Mouse (Mus musculus) lung, postnatal 10 days (tissue): ENCODE results near the gene D630003M21Rik.

Experiments
- DNase-seq: peaks from one replicate; pipeline ENCODE4 v3.0.0; 2021

The D630003M21Rik gene

DNA sequence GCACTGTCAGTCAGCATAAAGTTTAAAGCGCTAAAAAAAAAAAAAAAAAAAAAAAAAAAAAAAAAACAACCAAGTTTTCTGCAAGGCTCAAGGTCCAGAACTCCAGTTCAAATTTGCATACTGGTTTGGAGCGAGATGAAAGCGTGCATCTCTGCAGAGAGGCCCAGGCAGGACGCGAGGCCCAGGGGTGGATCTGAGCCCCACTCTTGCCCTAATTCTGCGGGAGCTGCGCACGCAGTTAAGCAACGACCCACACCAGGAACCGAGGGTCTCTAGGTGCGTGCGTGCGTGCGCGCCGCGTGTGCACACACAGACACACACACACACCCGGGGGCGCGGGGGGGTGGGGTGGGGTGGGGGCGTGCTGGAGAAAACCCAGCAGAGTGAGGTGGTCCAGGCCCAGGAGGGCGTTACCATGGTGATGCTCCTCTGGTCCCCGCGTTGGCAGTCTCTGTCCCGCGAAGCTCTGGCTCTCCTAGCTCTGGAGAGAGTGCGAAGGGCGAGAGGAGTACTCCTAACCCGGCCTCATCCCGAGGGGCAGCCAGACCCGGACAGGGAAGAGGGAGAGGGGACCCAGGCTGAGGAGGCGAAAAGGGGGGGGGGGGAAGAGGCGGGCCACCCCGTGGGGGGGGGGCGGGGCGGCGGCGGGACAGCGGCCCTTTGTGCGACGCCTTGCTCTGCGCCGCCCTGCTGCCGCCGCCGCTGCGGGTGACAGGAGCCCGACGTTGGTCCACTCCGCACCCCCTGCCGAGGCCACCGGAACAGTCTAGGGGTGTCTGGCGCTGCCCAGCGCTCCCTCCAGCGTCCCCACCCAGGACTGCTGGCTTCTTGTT, at the start of gene D630003M21Rik:
TSS of gene D630003M21Rik (minus strand) at position 553 of the 833 bp plus-strand sequence.
- peak; percentile 51 for DNase-seq

DNA sequence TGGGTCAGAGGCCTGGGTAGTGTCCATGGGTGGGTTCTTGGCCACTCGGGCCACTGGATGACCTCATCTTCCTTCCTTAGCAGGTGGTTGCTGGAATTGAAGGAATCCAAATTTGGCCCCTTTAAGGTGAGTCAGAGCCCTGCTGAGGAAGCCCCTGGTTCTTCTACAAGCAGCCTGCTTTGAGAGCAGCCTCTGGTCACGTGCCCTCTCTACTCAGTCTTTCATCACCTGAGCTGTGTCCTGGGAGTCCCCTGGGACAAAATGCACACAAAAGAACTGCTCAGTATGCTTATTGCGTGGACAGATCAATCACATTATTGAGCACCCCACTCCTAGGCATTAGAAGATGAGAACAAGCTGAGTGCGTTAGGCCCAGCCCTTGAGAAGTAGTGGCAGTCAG, 47.9 kb upstream of the D630003M21Rik start:
- no peak for DNase-seq

DNA sequence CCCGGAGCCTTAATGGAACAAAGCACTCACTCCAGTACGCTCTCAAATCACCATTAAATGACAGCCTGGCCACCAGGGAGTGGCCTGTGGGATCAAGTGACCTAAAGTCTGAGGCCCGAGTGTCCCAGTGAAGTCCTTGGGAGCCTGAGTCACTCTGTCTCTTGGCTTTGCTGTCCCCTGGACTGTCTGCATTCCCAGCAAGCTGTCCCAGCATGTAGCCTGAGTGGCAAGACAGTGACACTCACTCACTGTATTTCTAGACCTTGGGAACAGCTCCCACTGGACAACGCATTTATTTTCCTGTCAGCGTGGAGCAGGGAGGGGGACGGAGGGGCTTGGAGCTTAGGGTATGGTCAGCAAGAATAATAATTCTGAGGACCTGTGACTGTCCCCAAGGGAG, 47.4 kb upstream of the D630003M21Rik start:
- no peak for DNase-seq

DNA sequence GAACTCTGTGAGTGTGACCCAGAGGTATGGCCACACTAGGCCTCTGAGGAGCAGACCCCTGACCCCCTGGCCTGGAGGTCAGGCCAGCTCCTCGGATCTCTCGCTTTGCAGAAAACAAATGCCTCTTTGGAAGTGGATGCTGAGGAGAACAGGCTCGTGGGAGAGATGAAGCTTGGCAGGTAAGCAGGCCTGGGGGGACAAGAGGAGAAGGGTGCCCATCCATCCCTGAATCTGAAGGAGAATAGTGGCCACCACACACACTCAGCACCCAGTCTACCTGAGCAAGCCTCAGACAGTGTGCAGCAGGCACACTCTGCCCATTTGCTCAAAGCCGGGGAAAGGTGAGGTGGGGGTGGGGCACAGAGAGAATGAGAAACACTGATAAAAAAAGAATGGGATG, 46.8 kb upstream of the D630003M21Rik start:
- DNase-seq, result no peak

DNA sequence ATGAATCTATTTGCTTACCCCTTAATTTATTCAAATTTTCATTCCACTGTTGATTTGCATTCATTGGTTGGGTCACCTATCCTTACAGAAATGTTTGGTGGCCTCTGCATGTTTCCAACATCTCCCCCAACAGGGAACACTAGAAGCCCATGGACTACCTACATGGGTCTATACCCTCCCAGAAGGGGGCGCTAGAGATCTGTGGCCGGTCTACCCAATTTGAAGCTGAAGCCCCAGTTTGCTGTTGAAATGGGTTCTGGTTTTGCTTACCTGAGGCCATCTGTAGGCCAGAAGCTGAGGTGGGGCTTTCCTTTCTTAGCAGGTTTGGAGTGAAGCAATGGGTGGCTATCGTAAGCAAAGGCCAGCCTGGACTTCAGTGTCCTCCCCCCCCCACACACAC, 46.3 kb upstream of the D630003M21Rik start:
- DNase-seq, result no peak

DNA sequence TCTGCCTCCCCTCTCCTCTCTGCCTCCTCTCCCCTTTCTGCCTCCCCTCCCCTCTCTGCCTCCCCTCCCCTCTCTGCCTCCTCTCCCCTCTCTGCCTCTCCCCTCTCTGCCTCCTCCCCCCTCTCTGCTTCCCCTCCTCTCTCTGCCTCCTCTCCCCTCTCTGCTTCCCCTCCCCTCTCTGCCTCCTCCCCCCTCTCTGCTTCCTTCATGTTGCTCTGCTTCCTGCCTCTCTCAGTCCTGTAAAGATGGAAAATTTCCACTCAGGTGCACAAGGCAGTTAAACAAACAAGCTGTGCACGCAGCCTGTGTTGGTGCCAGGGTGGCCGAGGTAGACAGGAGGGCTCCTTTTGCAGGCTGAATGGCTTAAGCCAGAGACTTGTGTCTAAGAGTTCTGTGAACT, 44.6 kb upstream of the D630003M21Rik start:
- DNase-seq, result no peak

DNA sequence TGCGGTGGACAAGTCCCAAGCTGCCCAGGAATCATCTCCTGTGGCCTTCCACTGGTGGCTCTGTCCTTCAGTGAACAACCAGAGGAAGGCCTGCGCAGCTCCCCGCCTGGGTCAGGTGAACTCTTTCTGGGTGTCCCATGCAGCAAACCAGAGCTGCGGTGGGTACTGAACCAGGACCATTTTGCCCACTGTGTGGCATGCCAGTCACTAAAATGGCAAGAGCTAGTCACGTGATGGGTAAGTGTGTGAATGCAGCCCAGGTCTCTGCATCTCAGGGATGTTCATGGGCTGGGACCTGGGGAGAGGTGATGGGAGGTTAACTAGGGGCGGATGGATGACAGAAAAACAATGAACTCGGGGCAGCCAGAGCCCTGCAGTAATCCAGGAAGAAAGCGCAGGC, 41.0 kb upstream of the D630003M21Rik start:
- no peak for DNase-seq

DNA sequence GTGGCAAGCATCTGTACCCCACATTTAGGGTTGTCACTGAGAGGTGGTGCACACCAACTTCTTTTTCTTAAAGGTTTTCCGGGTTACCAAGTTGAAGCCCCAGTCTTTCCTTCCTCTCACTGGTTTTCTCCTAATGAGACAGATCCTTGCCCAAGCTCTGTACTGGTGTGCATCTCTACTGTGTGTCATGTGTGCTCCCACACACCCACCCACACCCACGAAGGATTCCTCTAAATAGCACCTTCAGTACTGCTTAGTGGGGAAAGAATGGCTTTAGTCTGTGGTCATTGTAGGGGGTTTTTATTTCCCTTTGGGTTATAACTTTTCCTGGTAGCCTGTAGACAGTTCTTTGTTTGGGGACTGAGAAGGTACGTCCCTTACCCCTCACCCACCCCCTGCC, 35.9 kb upstream of the D630003M21Rik start:
- DNase-seq, result no peak

DNA sequence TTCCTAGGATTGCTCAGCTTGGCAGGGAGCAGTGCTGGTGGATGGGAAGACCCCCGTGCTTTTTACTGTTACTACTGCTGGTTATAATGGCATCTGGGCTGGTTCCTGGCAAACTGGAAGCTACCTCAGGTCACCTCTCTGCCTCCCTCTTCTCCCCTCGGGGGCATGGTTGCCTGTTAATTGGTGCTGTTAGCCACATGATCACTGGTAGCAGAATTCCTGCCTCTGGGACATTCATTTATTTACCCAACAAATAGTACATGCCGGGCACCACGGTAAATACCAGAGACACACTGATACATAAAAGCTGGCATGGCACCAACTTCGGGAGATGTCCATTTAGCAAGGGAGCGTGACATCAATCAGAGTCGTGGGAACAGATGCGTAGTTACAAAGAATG, 30.5 kb upstream of the D630003M21Rik start:
- DNase-seq, result no peak

DNA sequence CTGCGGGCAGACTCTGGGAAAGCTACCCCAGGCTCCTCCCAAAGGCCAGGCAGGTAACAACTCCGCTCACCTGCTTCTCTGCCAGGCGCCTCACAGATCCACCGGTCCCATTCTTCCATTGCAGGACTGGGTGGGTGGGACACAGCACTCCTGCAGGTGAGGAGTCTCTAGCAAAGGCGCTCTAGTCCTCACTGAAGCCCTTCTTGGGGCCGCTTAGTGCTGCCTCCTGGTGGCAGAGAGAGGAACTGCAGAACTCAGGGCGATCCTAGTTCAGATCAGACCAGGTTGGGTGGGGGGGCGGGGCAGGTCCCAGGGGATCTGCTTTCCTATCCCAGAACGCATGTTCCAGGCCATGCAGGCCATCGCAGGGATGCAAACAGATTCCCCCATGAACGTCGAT, 29.8 kb upstream of the D630003M21Rik start:
- peak; percentile 83 for DNase-seq

DNA sequence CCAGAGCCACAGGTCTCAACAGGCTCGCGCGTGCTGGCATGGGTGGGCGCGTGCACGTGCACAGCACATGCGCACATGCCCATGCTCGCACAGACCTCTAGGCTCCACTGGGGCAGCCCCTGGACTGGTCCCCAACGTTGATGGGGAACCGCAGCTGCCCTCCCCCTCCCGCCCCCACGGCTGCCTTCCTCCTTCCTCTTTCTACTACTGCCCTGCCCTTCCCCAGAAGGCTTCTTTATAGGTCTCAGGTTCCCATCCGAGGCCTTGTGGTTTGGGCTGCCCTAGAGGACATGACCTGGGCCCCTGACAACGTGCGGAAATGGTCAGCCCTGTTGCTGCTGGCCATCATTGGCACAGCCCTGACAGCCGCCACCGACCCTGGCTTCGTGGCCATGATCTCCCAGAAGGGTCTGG, 29.0 kb upstream of the D630003M21Rik start, which contains the start of gene Bpi:
TSS of gene Bpi (plus strand) at position 90 of the 414 bp plus-strand sequence.
- DNase-seq, result peak; percentile 11

DNA sequence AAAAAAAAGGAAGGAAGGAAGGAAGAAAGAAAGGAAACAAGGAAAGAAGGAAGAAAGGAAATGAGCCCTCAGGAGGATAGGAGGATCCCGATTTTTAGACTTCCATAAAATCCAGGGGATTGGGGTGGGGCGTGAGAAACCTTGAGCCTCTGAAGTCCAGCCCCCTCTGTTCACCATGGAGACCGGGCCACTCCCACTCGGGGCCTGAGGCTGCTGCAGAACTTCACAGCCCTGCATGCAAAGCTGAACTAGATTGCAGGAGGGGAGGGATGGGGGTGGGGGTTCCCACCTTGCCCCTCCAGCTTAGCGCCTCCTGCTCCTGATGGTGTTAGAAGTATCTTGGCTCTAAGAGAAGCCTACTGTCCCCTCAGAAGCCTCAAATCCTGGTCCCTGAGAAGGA, 27.9 kb upstream of the D630003M21Rik start:
- DNase-seq, result peak; percentile 49

DNA sequence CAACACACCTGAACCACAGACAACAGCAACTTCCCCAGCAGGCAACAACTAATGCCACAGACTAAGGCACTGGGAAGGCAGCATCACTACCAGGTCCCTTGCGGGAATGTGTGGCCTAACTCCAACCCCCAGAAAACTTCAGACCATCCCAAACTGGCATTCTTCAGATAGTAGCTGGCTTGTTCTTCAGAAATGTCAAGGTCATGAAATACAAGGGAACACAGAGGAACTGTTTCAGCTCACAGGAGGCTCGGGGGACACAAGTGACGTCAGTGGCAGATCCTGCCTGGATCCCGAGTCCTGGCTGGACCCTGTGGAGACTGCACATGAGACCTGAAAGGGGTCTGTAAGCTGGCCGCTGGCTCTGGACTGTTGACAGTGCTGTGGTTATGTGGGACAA, 24.8 kb upstream of the D630003M21Rik start:
- no peak for DNase-seq

DNA sequence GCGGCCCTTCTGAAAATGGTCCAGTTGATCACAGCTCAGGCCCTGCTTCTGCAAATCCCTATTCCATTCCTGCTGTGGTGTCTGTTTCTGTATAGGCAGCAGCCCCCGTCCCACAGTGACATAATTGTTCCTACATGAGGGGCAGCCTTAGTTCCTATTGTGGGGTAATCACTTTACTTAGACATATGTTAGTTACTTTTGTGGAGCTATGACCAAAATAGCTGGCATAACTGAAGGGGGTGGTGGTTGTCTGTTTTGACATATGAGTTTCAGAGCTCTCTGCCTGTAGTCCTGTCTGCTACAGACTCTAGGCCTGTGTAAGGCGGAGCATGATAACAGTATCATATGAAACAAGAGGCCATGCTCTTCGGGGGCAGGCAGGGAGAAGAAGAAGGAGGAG, 21.5 kb upstream of the D630003M21Rik start:
- no peak for DNase-seq

DNA sequence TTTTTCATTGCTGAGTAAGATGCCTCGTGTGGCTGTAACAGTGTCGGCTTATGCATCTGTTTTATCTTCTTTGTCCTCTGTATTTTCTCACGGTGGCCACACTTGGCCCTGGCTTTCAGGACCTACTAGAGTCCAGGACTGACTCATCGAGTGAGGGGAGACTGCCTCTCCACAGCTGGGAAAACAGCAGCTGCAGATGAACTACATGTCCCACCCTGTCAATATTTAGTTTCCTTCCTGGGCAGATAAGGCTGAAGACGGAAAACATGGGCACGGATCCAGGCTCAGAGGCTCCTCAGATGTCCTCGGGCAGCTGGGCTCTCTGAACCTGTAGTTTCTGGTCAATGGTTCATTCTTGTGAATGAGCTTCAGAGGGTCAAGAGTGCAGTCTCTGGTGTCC, 19.3 kb upstream of the D630003M21Rik start:
- DNase-seq, result peak; percentile 78

DNA sequence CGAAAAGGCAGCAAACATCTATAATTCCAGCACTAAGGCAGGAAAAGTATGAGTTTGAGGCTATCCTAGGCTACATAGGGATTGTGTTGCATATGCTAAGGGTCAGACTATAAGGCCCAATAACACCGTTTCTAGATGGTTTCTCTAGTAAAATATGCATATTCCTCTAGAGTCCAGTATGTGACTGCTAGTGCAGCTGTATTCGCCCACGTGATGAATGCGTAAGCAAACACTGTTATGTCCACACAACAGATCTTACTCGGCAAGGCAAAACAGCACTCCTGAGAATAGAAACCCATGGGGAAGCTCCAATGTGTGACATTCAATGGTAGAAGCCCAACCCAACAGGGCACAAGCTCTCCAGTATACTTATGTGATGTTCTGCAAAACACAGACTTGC, 18.8 kb upstream of the D630003M21Rik start:
- no peak for DNase-seq

DNA sequence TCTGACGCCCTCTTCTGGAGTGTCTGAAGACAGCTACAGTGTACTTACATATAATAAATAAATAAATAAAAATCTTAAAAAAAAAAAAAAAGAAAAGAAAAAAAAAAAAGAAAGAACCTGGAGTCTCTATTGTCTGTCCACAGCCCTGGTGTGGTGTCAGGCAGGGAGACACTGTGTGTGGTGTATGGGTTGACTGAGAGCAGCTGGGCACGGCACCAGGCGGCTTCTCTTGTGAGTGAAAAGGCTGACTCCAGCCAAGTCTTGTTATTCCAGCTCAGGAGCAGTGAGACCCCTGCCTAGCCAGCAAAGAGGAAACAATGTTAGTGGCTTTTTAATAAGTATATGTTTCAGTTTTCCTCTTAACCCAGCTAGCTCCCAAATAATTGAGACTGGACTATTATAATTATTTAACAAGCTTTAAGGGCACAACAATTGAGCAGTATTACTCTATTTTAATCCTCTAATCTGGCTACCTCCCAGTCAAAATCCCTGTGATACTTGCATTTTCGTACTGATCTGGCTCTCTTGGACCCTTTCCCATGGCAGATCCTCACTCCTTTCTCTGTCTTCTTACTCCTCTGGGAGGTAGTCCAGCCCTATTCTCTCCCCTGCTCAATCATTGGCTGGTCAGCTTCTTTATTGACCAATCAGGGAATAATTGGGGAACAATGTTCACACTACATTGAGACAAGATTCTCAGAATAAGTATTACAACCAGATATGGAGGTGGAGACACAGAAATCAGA, 16.2 kb upstream of the D630003M21Rik start:
- DNase-seq, result no peak

DNA sequence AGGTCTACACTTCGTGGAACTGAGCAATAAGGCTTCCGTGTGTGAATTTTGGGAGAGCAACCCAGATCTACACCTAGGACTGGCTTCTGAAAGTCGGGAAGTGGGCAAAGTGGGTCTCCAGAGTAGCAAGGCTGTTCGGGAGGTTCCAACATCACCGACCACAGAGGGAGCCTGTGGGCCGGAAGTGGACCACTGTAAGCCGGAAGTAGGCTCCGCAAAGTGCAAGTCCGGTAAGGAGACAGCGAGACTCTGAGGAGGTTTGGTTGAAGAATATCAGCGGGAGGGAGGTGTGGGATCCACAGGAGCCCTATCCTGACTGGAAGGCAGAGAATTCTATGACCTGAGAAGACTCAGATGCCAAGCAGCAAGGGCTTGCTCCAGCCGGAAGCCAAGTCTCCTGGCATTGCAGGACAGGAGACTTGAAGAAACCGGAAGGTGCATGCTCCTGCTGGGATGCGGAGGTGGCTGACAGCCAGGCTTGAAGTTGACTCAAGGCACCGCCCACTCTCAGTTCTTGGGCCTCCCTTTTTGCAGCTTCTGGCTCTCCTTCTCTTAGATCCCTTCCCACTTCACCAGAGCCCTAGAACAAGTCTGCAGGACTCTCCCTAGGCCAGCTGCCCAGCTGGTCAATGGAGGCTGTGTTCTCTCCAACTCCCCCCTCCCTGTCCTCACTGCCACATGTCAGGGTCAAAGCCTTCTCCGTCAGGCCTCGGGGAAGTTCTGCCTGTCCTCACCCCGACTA, 14.3 kb upstream of the D630003M21Rik start:
- DNase-seq, result peak; percentile 65

DNA sequence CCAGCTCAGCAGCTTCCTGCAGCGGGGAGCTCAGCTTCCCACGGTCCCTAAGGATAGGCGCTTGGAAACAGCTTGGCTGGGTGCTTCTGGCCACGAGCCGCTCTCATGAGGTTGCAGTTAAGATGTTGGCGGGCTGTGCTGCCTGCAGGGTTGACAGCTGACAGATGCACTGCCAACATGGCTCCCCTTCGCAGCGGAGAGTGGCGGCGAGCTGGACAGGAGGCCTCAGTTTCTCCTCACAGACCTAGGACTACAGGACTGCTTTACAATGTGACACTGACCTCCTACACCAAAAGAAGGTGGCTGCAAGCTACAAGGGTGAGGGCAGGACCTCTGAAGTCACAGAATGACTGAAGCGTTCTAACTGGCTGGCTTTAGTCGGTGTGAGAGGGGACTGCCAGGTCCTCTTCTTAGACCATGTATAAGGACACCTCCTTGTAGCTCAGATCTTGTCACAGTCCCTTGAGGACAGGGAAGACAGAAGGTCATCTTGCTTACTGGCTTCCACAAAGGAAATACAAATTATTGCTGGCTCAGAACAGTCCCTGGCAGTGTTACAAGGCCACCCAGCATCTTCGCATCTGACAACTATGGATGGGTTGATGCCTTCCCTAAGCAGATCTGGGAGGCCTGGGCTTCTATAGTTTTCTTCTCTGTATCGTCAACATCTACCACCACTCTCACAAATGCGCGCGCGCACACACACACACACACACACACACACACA, 13.3 kb upstream of the D630003M21Rik start:
- peak; percentile 56 for DNase-seq

DNA sequence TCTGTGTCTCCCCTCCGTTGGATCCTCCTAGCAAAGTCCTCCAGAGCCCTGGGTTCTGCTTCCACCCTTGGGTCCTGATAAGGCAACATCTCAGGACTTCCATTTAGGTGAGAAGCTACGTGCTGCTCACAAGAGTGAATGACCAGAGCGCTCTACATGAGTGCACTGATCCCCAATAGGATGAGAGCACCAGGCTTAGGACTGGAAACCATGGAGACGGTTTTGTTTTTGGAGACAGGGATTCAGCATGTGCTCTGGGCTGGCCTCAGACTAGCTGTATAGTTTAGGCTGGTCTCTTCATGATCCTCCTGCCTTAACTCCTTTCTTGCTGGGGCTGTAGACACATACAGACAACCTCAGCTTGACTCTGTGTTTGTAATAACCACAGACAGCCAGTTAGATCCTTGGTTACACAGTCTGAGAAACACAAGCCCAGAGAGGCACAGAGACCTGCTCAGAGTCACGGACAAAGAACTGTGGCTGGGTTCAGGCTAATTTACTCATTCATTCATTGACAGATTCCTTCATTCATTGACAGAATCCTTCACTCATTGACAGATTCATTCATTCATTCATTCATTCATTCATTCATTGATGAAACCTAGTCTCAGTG, 12.2 kb upstream of the D630003M21Rik start:
- DNase-seq, result no peak

DNA sequence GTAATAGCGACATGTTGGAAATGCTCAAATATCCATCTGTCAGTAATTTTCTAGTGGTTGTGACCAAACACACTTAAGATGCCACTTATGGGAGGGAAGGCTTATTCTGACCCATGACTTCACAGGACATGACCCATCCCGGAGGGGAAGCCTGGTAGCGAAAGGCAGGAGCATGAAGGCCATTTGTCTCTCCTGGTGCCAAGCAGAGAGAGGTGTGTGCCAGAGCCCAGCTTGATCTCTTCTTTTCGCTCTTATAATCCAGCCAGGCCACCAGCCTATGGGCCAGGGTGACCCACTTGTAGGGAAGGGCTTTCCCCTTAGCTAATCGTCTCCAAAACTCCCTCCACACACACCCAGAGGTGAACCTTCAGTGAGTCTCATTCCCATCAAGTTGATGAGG, 9.1 kb upstream of the D630003M21Rik start:
- DNase-seq, result no peak

DNA sequence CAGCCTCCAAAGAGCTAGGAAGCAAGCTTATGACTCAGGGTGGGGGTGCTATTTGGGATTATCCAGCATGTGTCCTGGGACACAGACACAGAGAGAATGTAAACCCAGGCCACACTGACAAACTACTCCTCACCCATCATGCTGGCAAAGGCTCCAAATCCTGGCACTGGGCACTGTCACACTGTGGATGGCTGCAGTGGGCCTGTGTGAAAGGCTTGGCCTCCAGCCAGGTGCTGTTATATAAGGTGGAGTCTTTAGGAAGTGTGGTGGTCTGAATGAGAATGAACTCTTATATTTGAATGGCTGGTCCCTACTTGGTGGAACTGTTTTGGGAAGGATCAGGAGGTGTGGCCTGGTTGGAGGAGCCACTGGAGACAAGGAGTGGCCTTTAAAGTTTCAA, 7.7 kb upstream of the D630003M21Rik start:
- no peak for DNase-seq
